Mouse (Mus musculus): ENCODE measurements around the gene Itga5. TPM values are rescaled to one million over a fixed set of nuclear protein-coding genes. Genes with fewer than 3 reads are reported as not detected.

The Itga5 gene
- polyA plus RNA-seq, 1 experiment from 2014 or later, result 6.7 TPM

- Histone ChIP-seq H3K9me3 (ENCODE audit: control insufficient read depth, low read length) (no peaks in the 10 kb centered on the region), H3K4me1 (replicated peaks; ENCODE audit: control insufficient read depth, insufficient read depth, low read length) (peaks cover 15% of the 10 kb centered on the region), H3K36me3 (ENCODE audit: control insufficient read depth, insufficient read depth) (no peaks in the 10 kb centered on the region), H3K27me3 (replicated peaks; ENCODE audit: control insufficient read depth, insufficient read depth, low read length) (peaks cover 6% of the 10 kb centered on the region), H3K4me3 (replicated peaks; ENCODE audit: low read length) (no peak overlapping the region), H3K4me2 (ENCODE audit: low read length) (no peak overlapping the region), H3K27ac (ENCODE audit: low read length) (no peak overlapping the region), H3K9ac (replicated peaks; ENCODE audit: low read depth, low read length) (no peak overlapping the region)
- ATAC-seq, result no peak
- 20% methylated on average over 7 of the region's 7 CpGs for WGBS
Observed at GRCm38 (mm10) chr15:103335488-103336235, 30.9 kb downstream of the Itga5 start.

GRCm38 (mm10) chr15:103335040-103335439 is 31.5 kb downstream of the Itga5 start:
- peaks cover 5% of the 10 kb centered on the region for H3K27me3 ChIP-seq (replicated peaks; ENCODE audit: control insufficient read depth, insufficient read depth, low read length)
- H3K4me1 ChIP-seq (replicated peaks; ENCODE audit: control insufficient read depth, insufficient read depth, low read length), result peaks cover 10% of the 10 kb centered on the region
- no peak overlapping the region for H3K9ac ChIP-seq (replicated peaks; ENCODE audit: low read depth, low read length)
- no peak overlapping the region for H3K27ac ChIP-seq (ENCODE audit: low read length)
- H3K36me3 ChIP-seq (ENCODE audit: control insufficient read depth, insufficient read depth), result no peaks in the 10 kb centered on the region
- ATAC-seq, result no peak
- H3K4me2 ChIP-seq (ENCODE audit: low read length), result no peak overlapping the region
- no peaks in the 10 kb centered on the region for H3K9me3 ChIP-seq (ENCODE audit: control insufficient read depth, low read length)
- H3K4me3 ChIP-seq (replicated peaks; ENCODE audit: low read length), result no peak overlapping the region
- WGBS, result 67% methylated on average over 3 of the region's 3 CpGs

- Histone ChIP-seq H3K36me3 (ENCODE audit: control insufficient read depth, insufficient read depth) (no peaks in the 10 kb centered on the region), H3K27me3 (replicated peaks; ENCODE audit: control insufficient read depth, insufficient read depth, low read length) (peaks cover 5% of the 10 kb centered on the region), H3K4me2 (ENCODE audit: low read length) (no peak overlapping the region), H3K9me3 (ENCODE audit: control insufficient read depth, low read length) (no peaks in the 10 kb centered on the region), H3K9ac (replicated peaks; ENCODE audit: low read depth, low read length) (no peak overlapping the region), H3K27ac (ENCODE audit: low read length) (no peak overlapping the region), H3K4me1 (replicated peaks; ENCODE audit: control insufficient read depth, insufficient read depth, low read length) (peaks cover 8% of the 10 kb centered on the region), H3K4me3 (replicated peaks; ENCODE audit: low read length) (no peak overlapping the region)
- 0% methylated on average over 1 of the region's 2 CpGs for WGBS
- peak; percentile 4; the same call in 1 of the 2 replicates for ATAC-seq
Observed at GRCm38 (mm10) chr15:103334194-103334593, 32.4 kb downstream of the Itga5 start.

GRCm38 (mm10) chr15:103333738-103334137 is 32.8 kb downstream of the Itga5 start:
- Histone ChIP-seq H3K4me3 (replicated peaks; ENCODE audit: low read length) (no peak overlapping the region), H3K27me3 (replicated peaks; ENCODE audit: control insufficient read depth, insufficient read depth, low read length) (peaks cover 2% of the 10 kb centered on the region), H3K4me1 (replicated peaks; ENCODE audit: control insufficient read depth, insufficient read depth, low read length) (peaks cover 5% of the 10 kb centered on the region), H3K4me2 (ENCODE audit: low read length) (no peak overlapping the region), H3K9me3 (ENCODE audit: control insufficient read depth, low read length) (no peaks in the 10 kb centered on the region), H3K9ac (replicated peaks; ENCODE audit: low read depth, low read length) (no peak overlapping the region; the same call in 1 of the 2 replicates), H3K36me3 (ENCODE audit: control insufficient read depth, insufficient read depth) (no peaks in the 10 kb centered on the region), H3K27ac (ENCODE audit: low read length) (no peak overlapping the region; the same call in 1 of the 2 replicates)
- WGBS, result 51% methylated on average over 5 of the region's 5 CpGs
- peak; percentile 24; the same call in 1 of the 2 replicates for ATAC-seq

- no peak overlapping the region for H3K4me3 ChIP-seq (replicated peaks; ENCODE audit: low read length)
- H3K4me2 ChIP-seq (ENCODE audit: low read length), result no peak overlapping the region
- peaks cover 5% of the 10 kb centered on the region for H3K4me1 ChIP-seq (replicated peaks; ENCODE audit: control insufficient read depth, insufficient read depth, low read length)
- H3K27me3 ChIP-seq (replicated peaks; ENCODE audit: control insufficient read depth, insufficient read depth, low read length), result no peaks in the 10 kb centered on the region
- no peak overlapping the region; the same call in 1 of the 2 replicates for H3K27ac ChIP-seq (ENCODE audit: low read length)
- H3K9ac ChIP-seq (replicated peaks; ENCODE audit: low read depth, low read length), result no peak overlapping the region; the same call in 1 of the 2 replicates
- H3K36me3 ChIP-seq (ENCODE audit: control insufficient read depth, insufficient read depth), result no peaks in the 10 kb centered on the region
- ATAC-seq, result no peak
- H3K9me3 ChIP-seq (ENCODE audit: control insufficient read depth, low read length), result no peaks in the 10 kb centered on the region
- 49% methylated on average over 5 of the region's 5 CpGs for WGBS
Observed at GRCm38 (mm10) chr15:103333081-103333615, 33.4 kb downstream of the Itga5 start.

GRCm38 (mm10) chr15:103323455-103324247 is 42.9 kb downstream of the Itga5 start:
- no peaks in the 10 kb centered on the region for H3K9me3 ChIP-seq (ENCODE audit: control insufficient read depth, low read length)
- peak overlapping the region; percentile 79 for H3K4me2 ChIP-seq (ENCODE audit: low read length)
- WGBS, result under 1% methylated on average over 39 of the region's 40 CpGs
- peak overlapping the region; percentile 35 for H3K27ac ChIP-seq (ENCODE audit: low read length)
- no peaks in the 10 kb centered on the region for H3K27me3 ChIP-seq (replicated peaks; ENCODE audit: control insufficient read depth, insufficient read depth, low read length)
- H3K4me3 ChIP-seq (replicated peaks; ENCODE audit: low read length), result peak overlapping the region; percentile 73
- H3K36me3 ChIP-seq (ENCODE audit: control insufficient read depth, insufficient read depth), result no peaks in the 10 kb centered on the region
- peak overlapping the region; percentile 95 for H3K9ac ChIP-seq (replicated peaks; ENCODE audit: low read depth, low read length)
- peaks cover 25% of the 10 kb centered on the region for H3K4me1 ChIP-seq (replicated peaks; ENCODE audit: control insufficient read depth, insufficient read depth, low read length)
- peak; percentile 97 for ATAC-seq

GRCm38 (mm10) chr15:103323070-103323454 is 43.5 kb downstream of the Itga5 start:
- Histone ChIP-seq H3K9ac (replicated peaks; ENCODE audit: low read depth, low read length) (peak overlapping the region; percentile 95), H3K4me1 (replicated peaks; ENCODE audit: control insufficient read depth, insufficient read depth, low read length) (peaks cover 25% of the 10 kb centered on the region), H3K27ac (ENCODE audit: low read length) (peak overlapping the region; percentile 35; the same call in 1 of the 2 replicates), H3K4me3 (replicated peaks; ENCODE audit: low read length) (peak overlapping the region; percentile 73), H3K27me3 (replicated peaks; ENCODE audit: control insufficient read depth, insufficient read depth, low read length) (no peaks in the 10 kb centered on the region), H3K4me2 (ENCODE audit: low read length) (peak overlapping the region; percentile 79), H3K9me3 (ENCODE audit: control insufficient read depth, low read length) (no peaks in the 10 kb centered on the region), H3K36me3 (ENCODE audit: control insufficient read depth, insufficient read depth) (no peaks in the 10 kb centered on the region)
- peak; percentile 67 for ATAC-seq
- under 1% methylated on average over 16 of the region's 26 CpGs for WGBS

GRCm38 (mm10) chr15:103322396-103322795 is 44.2 kb downstream of the Itga5 start:
- no peaks in the 10 kb centered on the region for H3K36me3 ChIP-seq (ENCODE audit: control insufficient read depth, insufficient read depth)
- H3K4me1 ChIP-seq (replicated peaks; ENCODE audit: control insufficient read depth, insufficient read depth, low read length), result peaks cover 25% of the 10 kb centered on the region
- peak overlapping the region; percentile 95 for H3K9ac ChIP-seq (replicated peaks; ENCODE audit: low read depth, low read length)
- ATAC-seq, result no peak; the same call in 1 of the 2 replicates
- H3K27ac ChIP-seq (ENCODE audit: low read length), result no peak overlapping the region
- no peaks in the 10 kb centered on the region for H3K9me3 ChIP-seq (ENCODE audit: control insufficient read depth, low read length)
- H3K4me3 ChIP-seq (replicated peaks; ENCODE audit: low read length), result peak overlapping the region; percentile 73
- no peaks in the 10 kb centered on the region for H3K27me3 ChIP-seq (replicated peaks; ENCODE audit: control insufficient read depth, insufficient read depth, low read length)
- 46% methylated on average over 4 of the region's 4 CpGs for WGBS
- H3K4me2 ChIP-seq (ENCODE audit: low read length), result peak overlapping the region; percentile 79

GRCm38 (mm10) chr15:103321076-103321475 is 45.5 kb downstream of the Itga5 start:
- no peaks in the 10 kb centered on the region for H3K27me3 ChIP-seq (replicated peaks; ENCODE audit: control insufficient read depth, insufficient read depth, low read length)
- no peak overlapping the region for H3K4me3 ChIP-seq (replicated peaks; ENCODE audit: low read length)
- peaks cover 25% of the 10 kb centered on the region for H3K4me1 ChIP-seq (replicated peaks; ENCODE audit: control insufficient read depth, insufficient read depth, low read length)
- no peak overlapping the region for H3K27ac ChIP-seq (ENCODE audit: low read length)
- H3K9me3 ChIP-seq (ENCODE audit: control insufficient read depth, low read length), result no peaks in the 10 kb centered on the region
- H3K9ac ChIP-seq (replicated peaks; ENCODE audit: low read depth, low read length), result no peak overlapping the region
- no peak for ATAC-seq
- H3K4me2 ChIP-seq (ENCODE audit: low read length), result no peak overlapping the region
- 45% methylated on average over 1 of the region's 1 CpGs for WGBS
- no peaks in the 10 kb centered on the region for H3K36me3 ChIP-seq (ENCODE audit: control insufficient read depth, insufficient read depth)

Measured in forebrain, embryonic 16.5 days (tissue).